Mouse (Mus musculus) common myeloid progenitor, adult 5-6 weeks (primary cell): ENCODE measurements around the gene D6Wsu163e. TPM values are rescaled to one million over a fixed set of nuclear protein-coding genes. Genes with fewer than 3 reads are reported as not detected.

Experiments
- ATAC-seq: replicated peaks from 2 replicates; pipeline ENCODE4 v1.8.0; 2016; ENCODE audit warnings: low read depth, mild to moderate bottlenecking, moderate TSS enrichment, inconsistent platforms; ENCODE audit not compliant: poor library complexity, severe bottlenecking
- total RNA-seq: library from RNA; stranded (forward); fragments of 200-1000, 187-1606 nt; gene quantifications from 2 replicates; pipeline ENCODE4 v1.2.3, GENCODE M21; 2017

D6Wsu163e gene
- total RNA-seq, 1 experiment from 2014 or later = 45.7 TPM

GRCm38 (mm10) chr6:126996399-126996798 lies 56.6 kb downstream of the D6Wsu163e start:
- peak; percentile 98 for ATAC-seq

- no peak for ATAC-seq
Observed at GRCm38 (mm10) chr6:127005646-127006045, 65.9 kb downstream of the D6Wsu163e start.

GRCm38 (mm10) chr6:127006551-127006950 lies 66.8 kb downstream of the D6Wsu163e start:
- ATAC-seq = no peak

- ATAC-seq = no peak
Observed at GRCm38 (mm10) chr6:127010021-127010420, 70.3 kb downstream of the D6Wsu163e start.

- ATAC-seq = no peak
Observed at GRCm38 (mm10) chr6:127011947-127012535, 72.3 kb downstream of the D6Wsu163e start.

- ATAC-seq = no peak
Observed at GRCm38 (mm10) chr6:127014906-127015770, 75.4 kb downstream of the D6Wsu163e start, which contains the start of gene Fgf6. TSS of gene Fgf6 (plus strand) at chr6:127015586.

- no peak for ATAC-seq
Observed at GRCm38 (mm10) chr6:127019254-127019653, 79.5 kb downstream of the D6Wsu163e start.

- no peak for ATAC-seq
Observed at GRCm38 (mm10) chr6:127020431-127020830, 80.7 kb downstream of the D6Wsu163e start.

- ATAC-seq = no peak
Observed at GRCm38 (mm10) chr6:127024836-127025235, 85.1 kb downstream of the D6Wsu163e start.

Other genes with a start within 250 kb of the D6Wsu163e start
- not detected in 2 replicates for gene Kcna6, start 199.3 kb upstream of the D6Wsu163e start, total RNA-seq
- gene Ndufa9, start 90.8 kb upstream of the D6Wsu163e start, total RNA-seq = 114 and 121 TPM in 2 replicates
- not detected in 2 replicates for gene Akap3, start 86.9 kb upstream of the D6Wsu163e start, total RNA-seq
- gene Dyrk4, start 18.1 kb upstream of the D6Wsu163e start, total RNA-seq = not detected in 2 replicates
- gene Rad51ap1, start 375 bp upstream of the D6Wsu163e start, total RNA-seq = 152 and 154 TPM in 2 replicates
- not detected in 2 replicates for gene Fgf6, start 75.6 kb downstream of the D6Wsu163e start, total RNA-seq
- not detected in 2 replicates for gene Fgf23, start 132.9 kb downstream of the D6Wsu163e start, total RNA-seq
- 4.1 and 4.8 TPM in 2 replicates for gene Tigar, start 169.6 kb downstream of the D6Wsu163e start, total RNA-seq
- gene Ccnd2, start 212.2 kb downstream of the D6Wsu163e start, total RNA-seq = 60.9 and 79.1 TPM in 2 replicates